Mouse (Mus musculus) CH12.LX (cell line): ENCODE measurements around the gene I830077J02Rik.

Experiments
- BHLHE40 ChIP-seq: IDR thresholded peaks from 2 replicates; pipeline ENCODE4 v1.6.1; 2011; ENCODE audit warnings: mild to moderate bottlenecking, low read depth, low read length, improper control_type of control experiment
- CHD2 ChIP-seq: IDR thresholded peaks from 2 replicates; pipeline ENCODE4 v1.6.1; 2011; ENCODE audit warnings: low read length, improper control_type of control experiment
- CTCF ChIP-seq, 2 experiments: IDR thresholded peaks in 1 of 2; conservative IDR thresholded peaks in 1 of 2; 2 replicates each; pipeline ENCODE4 v1.5.1; 2011 to 2012; ENCODE audit warnings: low read depth in 2 of 2, low read length in 2 of 2, improper control_type of control experiment in 1 of 2, inconsistent platforms in 1 of 2, mild to moderate bottlenecking in 1 of 2, moderate library complexity in 1 of 2
- EP300 ChIP-seq: IDR thresholded peaks from 2 replicates; pipeline ENCODE4 v1.6.1; 2011; ENCODE audit warnings: low read length, improper control_type of control experiment
- ETS1 ChIP-seq: conservative IDR thresholded peaks from 2 replicates; pipeline ENCODE4 v1.6.1; 2012; ENCODE audit warnings: low read depth, mild to moderate bottlenecking, inconsistent platforms, low read length, improper control_type of control experiment, moderate library complexity
- MAFK ChIP-seq: IDR thresholded peaks from 2 replicates; pipeline ENCODE4 v1.6.1; 2011; ENCODE audit warnings: low read length, improper control_type of control experiment; ENCODE audit not compliant: insufficient replicate concordance
- POLR2A ChIP-seq: IDR thresholded peaks from 2 replicates; pipeline ENCODE4 v1.6.1; 2011; ENCODE audit warnings: low read depth, mild to moderate bottlenecking, improper control_type of control experiment, low read length
- SMC3 ChIP-seq: IDR thresholded peaks from 2 replicates; pipeline ENCODE4 v1.6.1; 2011; ENCODE audit warnings: low read depth, low read length, improper control_type of control experiment
- UBTF ChIP-seq: IDR thresholded peaks from 2 replicates; pipeline ENCODE4 v1.6.1; 2012; ENCODE audit warnings: low read depth, mild to moderate bottlenecking, inconsistent platforms, low read length, improper control_type of control experiment, moderate library complexity
- USF1 ChIP-seq: IDR thresholded peaks from 2 replicates; pipeline ENCODE4 v1.6.1; 2014; ENCODE audit warnings: low read depth, mild to moderate bottlenecking, inconsistent platforms, low read length, improper control_type of control experiment
- USF2 ChIP-seq: conservative IDR thresholded peaks from 2 replicates; pipeline ENCODE4 v1.6.1; 2011; ENCODE audit warnings: low read depth, low read length, improper control_type of control experiment
- ZMIZ1 ChIP-seq: IDR thresholded peaks from 2 replicates; pipeline ENCODE4 v1.6.1; 2012; ENCODE audit warnings: low read depth, mild to moderate bottlenecking, inconsistent platforms, low read length, improper control_type of control experiment
- ZNF384 ChIP-seq: IDR thresholded peaks from 2 replicates; pipeline ENCODE4 v1.6.1; 2012; ENCODE audit warnings: low read depth, low read length, improper control_type of control experiment, inconsistent platforms

- no peak for TF ChIP-seq CTCF (conservative IDR thresholded peaks at IDR 0.05 in 1 of 2, IDR thresholded peaks at IDR 0.05 in 1 of 2; ENCODE audit: low read depth in 2 of 2, low read length in 2 of 2)
- no peak for TF ChIP-seq USF2
- TF ChIP-seq EP300 = no peak
- TF ChIP-seq SMC3 = no peak
- TF ChIP-seq POLR2A = no peak
- no peak for TF ChIP-seq ZMIZ1
- TF ChIP-seq USF1 = no peak
- no peak for TF ChIP-seq UBTF
- TF ChIP-seq ZNF384 = no peak
- TF ChIP-seq CHD2 = no peak
- TF ChIP-seq MAFK = no peak
- TF ChIP-seq BHLHE40 = no peak
- TF ChIP-seq ETS1 = no peak
Observed at GRCm38 (mm10) chr3:105880419-105880818, 52.0 kb downstream of the I830077J02Rik start.
